ENCODE assay signal across 8 mouse cellular contexts in genomic region chr8:26833297-26833696, GRCm38 (mm10).
A peak's percentile ranks its signal among the peaks of the same experiment; 100 is the strongest.
DNase-seq lines count a peak whose midpoint lies in the region; ATAC-seq lines count a peak whose summit lies in the region.

No protein-coding gene starts in this region.

- H3K4me3 ChIP-seq in hindbrain, embryonic 10.5 days, result no peak overlapping the region
- H3K4me3 ChIP-seq in hindbrain, embryonic 16.5 days (ENCODE audit: low read length), result no peak overlapping the region
- no peak overlapping the region for H3K4me3 ChIP-seq in forebrain, embryonic 11.5 days (ENCODE audit: low read depth, low read length)
- H3K4me3 ChIP-seq in neural tube, embryonic 13.5 days, result no peak overlapping the region

- peaks cover 39% of the 10 kb centered on the region for H3K4me1 ChIP-seq in hindbrain, embryonic 10.5 days (replicated peaks)
- H3K4me1 ChIP-seq in hindbrain, embryonic 16.5 days (ENCODE audit: control insufficient read depth, insufficient read depth, low read depth, low read length), result no peaks in the 10 kb centered on the region
- H3K4me1 ChIP-seq in forebrain, embryonic 11.5 days (replicated peaks; ENCODE audit: control insufficient read depth, insufficient read depth, low read length), result no peaks in the 10 kb centered on the region
- H3K4me1 ChIP-seq in neural tube, embryonic 13.5 days (replicated peaks), result peaks cover 30% of the 10 kb centered on the region

- peak; percentile 62 for DNase-seq in hindbrain, embryonic 10.5 days (ENCODE audit: low spot score)
- DNase-seq in forebrain, embryonic 11.5 days (ENCODE audit: low spot score), result peak; percentile 78
- peak; percentile 74 for DNase-seq in kidney, postnatal 14 days
- no peak for DNase-seq in left cerebral cortex, adult 8-10 months (ENCODE audit: low spot score in 2 of 2)
- no peak for DNase-seq in layer of hippocampus, adult 18-20 months (ENCODE audit: low spot score in 2 of 2)
- DNase-seq in left cerebral cortex, adult 18-20 months (ENCODE audit: low spot score in 2 of 2), result no peak

- H3K27ac ChIP-seq in hindbrain, embryonic 10.5 days, result peak overlapping the region; percentile 69
- H3K27ac ChIP-seq in hindbrain, embryonic 16.5 days (ENCODE audit: low read depth, low read length), result no peak overlapping the region
- no peak overlapping the region for H3K27ac ChIP-seq in forebrain, embryonic 11.5 days (ENCODE audit: low read depth, low read length)
- H3K27ac ChIP-seq in neural tube, embryonic 13.5 days (replicated peaks), result no peak overlapping the region

- WGBS in hindbrain, embryonic 10.5 days, result 18% methylated on average over 4 of the region's 4 CpGs
- 11% methylated on average over 4 of the region's 4 CpGs for whole genome bisulfite sequencing in hindbrain, embryonic 16.5 days
- WGBS in forebrain, embryonic 11.5 days, result 14% methylated on average over 4 of the region's 4 CpGs
- 10% methylated on average over 4 of the region's 4 CpGs for WGBS in neural tube, embryonic 13.5 days

- H3K4me2 ChIP-seq in hindbrain, embryonic 16.5 days (ENCODE audit: low read length), result no peak overlapping the region
- no peak overlapping the region for H3K4me2 ChIP-seq in forebrain, embryonic 11.5 days (ENCODE audit: low read depth, low read length, severe bottlenecking)
- no peak overlapping the region for H3K4me2 ChIP-seq in neural tube, embryonic 13.5 days

- no peaks in the 10 kb centered on the region for H3K36me3 ChIP-seq in hindbrain, embryonic 10.5 days
- H3K36me3 ChIP-seq in hindbrain, embryonic 16.5 days (ENCODE audit: control insufficient read depth, insufficient read depth, low read length), result no peaks in the 10 kb centered on the region
- no peaks in the 10 kb centered on the region for H3K36me3 ChIP-seq in forebrain, embryonic 11.5 days (ENCODE audit: control insufficient read depth, insufficient read depth, low read length)
- H3K36me3 ChIP-seq in neural tube, embryonic 13.5 days, result no peaks in the 10 kb centered on the region

- no peak for ATAC-seq in hindbrain, embryonic 16.5 days
- ATAC-seq in forebrain, embryonic 11.5 days (replicated peaks; ENCODE audit: low FRiP score), result peak; percentile 81
- ATAC-seq in neural tube, embryonic 13.5 days (ENCODE audit: low read depth), result peak; percentile 66; the same call in 1 of the 2 replicates

- peaks cover 20% of the 10 kb centered on the region for H3K27me3 ChIP-seq in hindbrain, embryonic 10.5 days (ENCODE audit: insufficient read depth, poor library complexity, severe bottlenecking)
- H3K27me3 ChIP-seq in hindbrain, embryonic 16.5 days (replicated peaks; ENCODE audit: control insufficient read depth, insufficient read depth, low read length), result no peaks in the 10 kb centered on the region
- H3K27me3 ChIP-seq in forebrain, embryonic 11.5 days (ENCODE audit: control insufficient read depth, insufficient read depth, low read length), result no peaks in the 10 kb centered on the region
- H3K27me3 ChIP-seq in neural tube, embryonic 13.5 days, result peaks cover 37% of the 10 kb centered on the region

- no peaks in the 10 kb centered on the region for H3K9me3 ChIP-seq in hindbrain, embryonic 10.5 days
- H3K9me3 ChIP-seq in hindbrain, embryonic 16.5 days (ENCODE audit: control insufficient read depth, low read length), result no peaks in the 10 kb centered on the region
- H3K9me3 ChIP-seq in forebrain, embryonic 11.5 days (ENCODE audit: control insufficient read depth, low read length), result no peaks in the 10 kb centered on the region
- no peaks in the 10 kb centered on the region for H3K9me3 ChIP-seq in neural tube, embryonic 13.5 days

- no peak overlapping the region for H3K9ac ChIP-seq in hindbrain, embryonic 16.5 days (ENCODE audit: low read depth, low read length)
- H3K9ac ChIP-seq in forebrain, embryonic 11.5 days (ENCODE audit: low read length), result no peak overlapping the region
- no peak overlapping the region for H3K9ac ChIP-seq in neural tube, embryonic 13.5 days

Comparison
In these comparisons a context has a peak if more than half of its experiments do, and no peak if none do; other contexts are left out.
1. DNase-seq: peak in hindbrain, embryonic 10.5 days (single experiment), forebrain, embryonic 11.5 days (single experiment) and kidney, postnatal 14 days (single experiment); none in left cerebral cortex, adult 8-10 months (0 of 2), layer of hippocampus, adult 18-20 months (0 of 2) and left cerebral cortex, adult 18-20 months (0 of 2).